In genomic region chr17:33842966-33843795, GRCm38 (mm10) we compare ENCODE assay signal across 7 mouse cellular contexts. TPM values are rescaled to one million over a fixed set of nuclear protein-coding genes. Genes with fewer than 3 reads are reported as not detected.
DNase-seq lines count a peak whose midpoint lies in the region; ATAC-seq lines count a peak whose summit lies in the region.

Cd320 (plus strand) TSS chr17:33843091.

- intact Hi-C loops in left cerebral cortex, postnatal 36 days (cut with DNase I), result no loop called here

- H3K27me3 ChIP-seq in intestine, embryonic 16.5 days (replicated peaks; ENCODE audit: control insufficient read depth, insufficient read depth, low read length), result no peaks in the 10 kb centered on the region
- no peaks in the 10 kb centered on the region for H3K27me3 ChIP-seq in midbrain, embryonic 11.5 days (ENCODE audit: control insufficient read depth, insufficient read depth, low read length)

- peak within 1 kb of the TSS; percentile 68 for H3K9ac ChIP-seq in intestine, embryonic 16.5 days (ENCODE audit: low read depth, low read length)
- H3K9ac ChIP-seq in midbrain, embryonic 11.5 days (ENCODE audit: low read length), result peak within 1 kb of the TSS; percentile 79

- DNase-seq in adrenal gland, adult 2 months, result peak; percentile 96
- DNase-seq in embryo, embryonic 11.5 days (ENCODE audit: low read depth, low spot score), result peak; percentile 91
- DNase-seq in gastrocnemius, postnatal 4 days (ENCODE audit: low spot score in 2 of 2), result peak; percentile 81 to 91
- DNase-seq in left cerebral cortex, postnatal 36 days (ENCODE audit: low spot score in 2 of 2), result peak; percentile 94 to 95
- DNase-seq in midbrain, embryonic 11.5 days (ENCODE audit: low spot score, missing footprints), result peak; percentile 99
- DNase-seq in skeletal muscle tissue, adult 2 months (ENCODE audit: low read depth, low spot score), result peak; percentile 90

- H3K4me2 ChIP-seq in intestine, embryonic 16.5 days (ENCODE audit: low read depth, low read length), result peak within 1 kb of the TSS; percentile 80
- H3K4me2 ChIP-seq in midbrain, embryonic 11.5 days, result peak within 1 kb of the TSS; percentile 94

- peak within 1 kb of the TSS; percentile 67 for H3K4me3 ChIP-seq in intestine, embryonic 16.5 days (ENCODE audit: low read length)
- peak within 1 kb of the TSS; percentile 85 for H3K4me3 ChIP-seq in midbrain, embryonic 11.5 days (ENCODE audit: low read depth, low read length)

- peaks cover 3% of the 10 kb centered on the region; the same call in 1 of the 2 replicates for H3K36me3 ChIP-seq in intestine, embryonic 16.5 days (ENCODE audit: control insufficient read depth, insufficient read depth, low read length)
- no peaks in the 10 kb centered on the region for H3K36me3 ChIP-seq in midbrain, embryonic 11.5 days (ENCODE audit: control insufficient read depth, insufficient read depth, low read length)

- ATAC-seq in intestine, embryonic 16.5 days, result peak; percentile 95
- peak; percentile 94 for ATAC-seq in midbrain, embryonic 11.5 days (ENCODE audit: low FRiP score)

- no peak within 1 kb of the TSS for H3K27ac ChIP-seq in intestine, embryonic 16.5 days (ENCODE audit: low read length)
- H3K27ac ChIP-seq in midbrain, embryonic 11.5 days (ENCODE audit: low read depth, low read length), result peak within 1 kb of the TSS; percentile 3; the same call in 1 of the 2 replicates

- no peaks in the 10 kb centered on the region for H3K9me3 ChIP-seq in intestine, embryonic 16.5 days (ENCODE audit: control insufficient read depth, low read length)
- no peaks in the 10 kb centered on the region for H3K9me3 ChIP-seq in midbrain, embryonic 11.5 days (ENCODE audit: control insufficient read depth, low read length)

- WGBS in intestine, embryonic 16.5 days, result under 1% methylated on average over 45 of the region's 45 CpGs
- WGBS in midbrain, embryonic 11.5 days, result under 1% methylated on average over 45 of the region's 45 CpGs

- peaks cover 10% of the 10 kb centered on the region for H3K4me1 ChIP-seq in intestine, embryonic 16.5 days (ENCODE audit: control insufficient read depth, insufficient read depth, low read length)
- peaks cover 10% of the 10 kb centered on the region for H3K4me1 ChIP-seq in midbrain, embryonic 11.5 days (ENCODE audit: control insufficient read depth, insufficient read depth, low read length)

RNA-seq across cellular contexts. Expression of gene Cd320, which starts in this region (rescaled TPM):
- total RNA-seq in adrenal gland, adult 2 months (2021), result 10 to 100 TPM; 34.2 to 42.8 TPM
- 85.2 and 99.1 TPM in 2 replicates for polyA plus RNA-seq in adrenal gland, adult 2 months (2012; rRNA removed)
- 10 to 100 TPM; 14.1 to 16.5 TPM for total RNA-seq in gastrocnemius, postnatal 4 days (2021)
- polyA plus RNA-seq in intestine, embryonic 16.5 days (2015; fragmentation: Nextera tagmentation; extraction: Ambion mirVana), result 47.6 and 53.8 TPM in 2 replicates
- total RNA-seq in left cerebral cortex, postnatal 36 days (2021), result 10 to 100 TPM; 24.8 to 27.5 TPM
- polyA plus RNA-seq in midbrain, embryonic 11.5 days (2014; fragmentation: Nextera tagmentation; extraction: Ambion mirVana), result 67.5 and 70.5 TPM in 2 replicates
